In the genomic region with DNA sequence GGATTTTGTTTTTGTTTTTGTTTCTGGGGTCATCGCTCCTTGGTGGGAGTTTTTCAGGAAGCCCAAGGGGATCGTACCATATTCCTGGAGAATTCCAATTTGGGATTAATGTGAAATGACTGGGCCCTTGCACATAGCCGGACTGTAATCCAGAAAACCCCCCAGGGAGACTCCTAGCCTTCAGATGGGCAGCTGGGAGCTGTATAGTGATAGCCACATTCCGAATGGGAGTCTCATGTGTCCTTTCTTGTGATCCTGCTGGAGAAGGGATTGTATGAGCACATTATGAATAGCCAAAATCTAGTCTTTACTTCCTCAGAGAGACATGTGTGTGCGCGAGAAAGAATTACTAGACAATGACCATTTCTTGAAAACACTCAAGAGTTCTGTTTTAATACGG, we compare ENCODE assay signal across 8 mouse cellular contexts. TPM values are rescaled to one million over a fixed set of nuclear protein-coding genes. Genes with fewer than 3 reads are reported as not detected.
A peak's percentile ranks its signal among the peaks of the same experiment; 100 is the strongest.
DNase-seq lines count a peak whose midpoint lies in the region; ATAC-seq and TF ChIP-seq lines count a peak whose summit lies in the region.

No protein-coding gene starts in this region.

- intact Hi-C loops in left cerebral cortex, postnatal 36 days (cut with DNase I), result loop anchor here (5.0 to 10.0 kb wide), 2 partner anchors 74 to 97 kb away; no protein-coding TSS in a partner anchor

- peak overlapping the region; percentile 73 for H3K4me2 ChIP-seq in liver, embryonic 11.5 days
- peak overlapping the region; percentile 94 for H3K4me2 ChIP-seq in forebrain, embryonic 16.5 days (ENCODE audit: low read length)
- peak overlapping the region; percentile 83 for H3K4me2 ChIP-seq in intestine, postnatal 0 days (replicated peaks; ENCODE audit: low read depth)
- H3K4me2 ChIP-seq in neural tube, embryonic 14.5 days (ENCODE audit: low read depth, low read length), result peak overlapping the region; percentile 95

- no peak for DNase-seq in liver, embryonic 11.5 days (ENCODE audit: low spot score)
- no peak for DNase-seq in liver
- no peak for DNase-seq in spleen, postnatal 4 days (ENCODE audit: low spot score in 2 of 2)
- no peak for DNase-seq in adrenal gland, postnatal 36 days
- no peak for DNase-seq in left cerebral cortex, postnatal 36 days (ENCODE audit: low spot score in 2 of 2)

- TF ChIP-seq CTCF in intestine, postnatal 0 days (IDR thresholded peaks at IDR 0.05; ENCODE audit: low read depth), result no peak

- WGBS in liver, embryonic 11.5 days, result 72% methylated on average over 7 of the region's 7 CpGs
- 37% methylated on average over 7 of the region's 7 CpGs for WGBS in forebrain, embryonic 16.5 days
- 65% methylated on average over 7 of the region's 7 CpGs for WGBS in intestine, postnatal 0 days
- 41% methylated on average over 7 of the region's 7 CpGs for WGBS in neural tube, embryonic 14.5 days

- no peaks in the 10 kb centered on the region for H3K9me3 ChIP-seq in liver, embryonic 11.5 days (ENCODE audit: control insufficient read depth, low read length)
- H3K9me3 ChIP-seq in forebrain, embryonic 16.5 days (ENCODE audit: control insufficient read depth, low read length), result no peaks in the 10 kb centered on the region
- no peaks in the 10 kb centered on the region for H3K9me3 ChIP-seq in intestine, postnatal 0 days (ENCODE audit: control insufficient read depth)
- no peaks in the 10 kb centered on the region for H3K9me3 ChIP-seq in neural tube, embryonic 14.5 days (ENCODE audit: control insufficient read depth, low read length)

- no peak overlapping the region for H3K9ac ChIP-seq in liver, embryonic 11.5 days (ENCODE audit: low read depth, low read length)
- H3K9ac ChIP-seq in forebrain, embryonic 16.5 days (replicated peaks; ENCODE audit: low read depth, low read length), result peak overlapping the region; percentile 98
- no peak overlapping the region for H3K9ac ChIP-seq in intestine, postnatal 0 days (ENCODE audit: low read depth, low read length)
- H3K9ac ChIP-seq in neural tube, embryonic 14.5 days (replicated peaks; ENCODE audit: low read depth, low read length), result peak overlapping the region; percentile 98

- no peak overlapping the region for H3K27ac ChIP-seq in liver, embryonic 11.5 days (ENCODE audit: low read depth, low read length)
- H3K27ac ChIP-seq in forebrain, embryonic 16.5 days (ENCODE audit: low read length), result no peak overlapping the region
- H3K27ac ChIP-seq in intestine, postnatal 0 days (ENCODE audit: low read depth, low read length), result no peak overlapping the region
- peak overlapping the region; percentile 99; the same call in 1 of the 2 replicates for H3K27ac ChIP-seq in neural tube, embryonic 14.5 days (ENCODE audit: low read depth, low read length)

- no peak for ATAC-seq in liver, embryonic 11.5 days (replicated peaks; ENCODE audit: low FRiP score)
- no peak for ATAC-seq in forebrain, embryonic 16.5 days
- ATAC-seq in intestine, postnatal 0 days, result no peak
- no peak for ATAC-seq in neural tube, embryonic 14.5 days (ENCODE audit: low read depth)

- H3K4me1 ChIP-seq in liver, embryonic 11.5 days (replicated peaks; ENCODE audit: control insufficient read depth, insufficient read depth, low read length), result no peaks in the 10 kb centered on the region
- peaks cover 29% of the 10 kb centered on the region for H3K4me1 ChIP-seq in forebrain, embryonic 16.5 days (replicated peaks; ENCODE audit: control insufficient read depth, insufficient read depth, low read length)
- H3K4me1 ChIP-seq in intestine, postnatal 0 days (replicated peaks; ENCODE audit: control insufficient read depth, insufficient read depth, low read length), result peaks cover 9% of the 10 kb centered on the region; the same call in 1 of the 2 replicates
- peaks cover 29% of the 10 kb centered on the region for H3K4me1 ChIP-seq in neural tube, embryonic 14.5 days (ENCODE audit: control insufficient read depth, insufficient read depth, low read length)

- H3K27me3 ChIP-seq in liver, embryonic 11.5 days (replicated peaks; ENCODE audit: control insufficient read depth, insufficient read depth, low read length), result no peaks in the 10 kb centered on the region
- no peaks in the 10 kb centered on the region for H3K27me3 ChIP-seq in forebrain, embryonic 16.5 days (replicated peaks; ENCODE audit: control insufficient read depth, insufficient read depth, low read length)
- H3K27me3 ChIP-seq in intestine, postnatal 0 days (replicated peaks; ENCODE audit: control insufficient read depth, insufficient read depth, low read length), result no peaks in the 10 kb centered on the region
- no peaks in the 10 kb centered on the region for H3K27me3 ChIP-seq in neural tube, embryonic 14.5 days (ENCODE audit: control insufficient read depth, insufficient read depth, low read length)

- peak overlapping the region; percentile 82; the same call in 1 of the 2 replicates for H3K4me3 ChIP-seq in liver, embryonic 11.5 days (ENCODE audit: low read depth, low read length)
- peak overlapping the region; percentile 88 for H3K4me3 ChIP-seq in forebrain, embryonic 16.5 days (replicated peaks; ENCODE audit: low read length)
- H3K4me3 ChIP-seq in intestine, postnatal 0 days (ENCODE audit: low read depth, low read length), result peak overlapping the region; percentile 6; the same call in 1 of the 2 replicates
- H3K4me3 ChIP-seq in neural tube, embryonic 14.5 days (ENCODE audit: low read depth, low read length), result peak overlapping the region; percentile 89

- H3K36me3 ChIP-seq in liver, embryonic 11.5 days (ENCODE audit: control insufficient read depth, insufficient read depth, low read length), result no peaks in the 10 kb centered on the region; the same call in 1 of the 2 replicates
- H3K36me3 ChIP-seq in forebrain, embryonic 16.5 days (ENCODE audit: control insufficient read depth, insufficient read depth), result peaks cover 3% of the 10 kb centered on the region; the same call in 1 of the 2 replicates
- no peaks in the 10 kb centered on the region for H3K36me3 ChIP-seq in intestine, postnatal 0 days (ENCODE audit: control insufficient read depth, insufficient read depth)
- peaks cover 3% of the 10 kb centered on the region; the same call in 1 of the 2 replicates for H3K36me3 ChIP-seq in neural tube, embryonic 14.5 days (ENCODE audit: control insufficient read depth, insufficient read depth, low read length)

RNA-seq across cellular contexts. Expression of a gene that starts 1.9 kb away (rescaled TPM):
- 54.6 and 71.9 TPM in 2 replicates for polyA plus RNA-seq in liver, embryonic 11.5 days (2014; fragmentation: Nextera tagmentation; extraction: Ambion mirVana)
- polyA plus RNA-seq in forebrain, embryonic 16.5 days (2015; fragmentation: Nextera tagmentation; extraction: Ambion mirVana), result 150 and 167 TPM in 2 replicates
- 35.1 and 37.0 TPM in 2 replicates for polyA plus RNA-seq in intestine, postnatal 0 days (2015; fragmentation: Nextera tagmentation; extraction: Ambion mirVana)
- polyA plus RNA-seq in neural tube, embryonic 14.5 days (2014; fragmentation: Nextera tagmentation; extraction: Ambion mirVana), result 162 and 238 TPM in 2 replicates
- total RNA-seq in adrenal gland, postnatal 36 days (2021), result 10 to 100 TPM; 84.4 to 86.5 TPM
- total RNA-seq in left cerebral cortex, postnatal 36 days (2021), result 100 to 1,000 TPM; 301 to 317 TPM

RNA-seq across cellular contexts. Expression of a gene that starts 28.6 kb away (rescaled TPM):
- 145 and 152 TPM in 2 replicates for polyA plus RNA-seq in liver, embryonic 11.5 days (2014; fragmentation: Nextera tagmentation; extraction: Ambion mirVana)
- polyA plus RNA-seq in forebrain, embryonic 16.5 days (2015; fragmentation: Nextera tagmentation; extraction: Ambion mirVana), result 203 and 213 TPM in 2 replicates
- polyA plus RNA-seq in intestine, postnatal 0 days (2015; fragmentation: Nextera tagmentation; extraction: Ambion mirVana), result 145 and 157 TPM in 2 replicates
- polyA plus RNA-seq in neural tube, embryonic 14.5 days (2014; fragmentation: Nextera tagmentation; extraction: Ambion mirVana), result 217 and 229 TPM in 2 replicates
- 10 to 100 TPM; 86.7 to 90.8 TPM for total RNA-seq in adrenal gland, postnatal 36 days (2021)
- total RNA-seq in left cerebral cortex, postnatal 36 days (2021), result 100 to 1,000 TPM in 1 of 2 experiments, 10 to 100 TPM in 1; 99.7 to 112 TPM

RNA-seq across cellular contexts. Expression of a gene that starts 28.6 kb away (rescaled TPM):
- polyA plus RNA-seq in liver, embryonic 11.5 days (2014; fragmentation: Nextera tagmentation; extraction: Ambion mirVana), result 4.2 and 4.6 TPM in 2 replicates
- polyA plus RNA-seq in forebrain, embryonic 16.5 days (2015; fragmentation: Nextera tagmentation; extraction: Ambion mirVana), result 12.6 and 15.8 TPM in 2 replicates
- 2.5 and 2.7 TPM in 2 replicates for polyA plus RNA-seq in intestine, postnatal 0 days (2015; fragmentation: Nextera tagmentation; extraction: Ambion mirVana)
- polyA plus RNA-seq in neural tube, embryonic 14.5 days (2014; fragmentation: Nextera tagmentation; extraction: Ambion mirVana), result 12.6 and 13.0 TPM in 2 replicates
- 1 to 10 TPM; 6.6 to 7.7 TPM for total RNA-seq in adrenal gland, postnatal 36 days (2021)
- 10 to 100 TPM; 16.1 to 21.3 TPM for total RNA-seq in left cerebral cortex, postnatal 36 days (2021)

Comparison
In these comparisons a context has a peak if more than half of its experiments do, and no peak if none do; other contexts are left out.
1. H3K4me3 ChIP-seq: peak in every context shown above with its lines; median percentile 89 in neural tube, embryonic 14.5 days; 88 in forebrain, embryonic 16.5 days; 82 in liver, embryonic 11.5 days; 6 in intestine, postnatal 0 days.
2. H3K9ac ChIP-seq: peak in forebrain, embryonic 16.5 days (single experiment) and neural tube, embryonic 14.5 days (single experiment); none in liver, embryonic 11.5 days (single experiment) and intestine, postnatal 0 days (single experiment).
3. Peak in every context shown above with its lines, with median percentiles within 50 percentile points of each other: H3K4me2 ChIP-seq.